Mouse (Mus musculus) kidney, embryonic 16.5 days (tissue): ENCODE results near the gene Ccdc117. TPM values are rescaled to one million over a fixed set of nuclear protein-coding genes. Genes with fewer than 3 reads are reported as not detected.
A peak's percentile ranks its signal among the peaks of the same experiment; 100 is the strongest.

Source experiments
- ATAC-seq: fragments of 200-750 bp; cut with Nextera tagmentation; 2 replicates; pipeline ENCODE4 v1.8.0; 2017; ENCODE audit warnings: moderate TSS enrichment; ENCODE audit not compliant: low FRiP score, low TSS enrichment
- H3K27ac ChIP-seq: fragments of 300-500 bp; sonication (generic); 2 replicates; pipeline ENCODE4 v1.5.1; 2014; ENCODE audit warnings: low read length
- H3K27me3 ChIP-seq: fragments of 300-500 bp; sonication (generic); 2 replicates; pipeline ENCODE4 v1.6.1; 2014; ENCODE audit warnings: low read length, control low read depth, mixed read lengths; ENCODE audit not compliant: insufficient read depth
- H3K36me3 ChIP-seq: fragments of 300-500 bp; sonication (generic); 2 replicates; pipeline ENCODE4 v1.6.1; 2014; ENCODE audit warnings: low read length, control low read depth, mixed read lengths; ENCODE audit not compliant: insufficient read depth
- H3K4me1 ChIP-seq: fragments of 300-500 bp; sonication (generic); 2 replicates; pipeline ENCODE4 v1.6.1; 2014; ENCODE audit warnings: low read length, control low read depth, mixed read lengths; ENCODE audit not compliant: insufficient read depth
- H3K4me2 ChIP-seq: fragments of 300-500 bp; sonication (generic); replicated peaks from 2 replicates; pipeline ENCODE4 v1.6.1; 2014; ENCODE audit warnings: low read depth, low read length
- H3K4me3 ChIP-seq: fragments of 300-500 bp; sonication (generic); 2 replicates; pipeline ENCODE4 v1.5.1; 2014; ENCODE audit warnings: mild to moderate bottlenecking, low read length
- H3K9ac ChIP-seq: fragments of 300-500 bp; sonication (generic); replicated peaks from 2 replicates; pipeline ENCODE4 v1.6.1; 2014; ENCODE audit warnings: low read length
- H3K9me3 ChIP-seq: fragments of 300-500 bp; sonication (generic); 2 replicates; pipeline ENCODE4 v1.6.1; 2016; ENCODE audit warnings: low read length, control low read depth
- WGBS: fragments of 180-500 bp; shearing (Covaris S2); extraction: QIAGEN DNeasy Blood & Tissue Kit; methylation state at CpG from one replicate; pipeline ENCODE4 v1.1.7; 2014; 5-methylcytosine and 5-hydroxymethylcytosine counted together
- polyA plus RNA-seq: library from polyadenylated mRNA; unstranded; fragments of >200 nt; fragmentation: Nextera tagmentation; extraction: Ambion mirVana; gene quantifications from 2 replicates; pipeline ENCODE4 v1.2.1, GENCODE M21; 2015

Gene Ccdc117
- polyA plus RNA-seq, 1 experiment from 2014 or later = 19.7 TPM

DNA sequence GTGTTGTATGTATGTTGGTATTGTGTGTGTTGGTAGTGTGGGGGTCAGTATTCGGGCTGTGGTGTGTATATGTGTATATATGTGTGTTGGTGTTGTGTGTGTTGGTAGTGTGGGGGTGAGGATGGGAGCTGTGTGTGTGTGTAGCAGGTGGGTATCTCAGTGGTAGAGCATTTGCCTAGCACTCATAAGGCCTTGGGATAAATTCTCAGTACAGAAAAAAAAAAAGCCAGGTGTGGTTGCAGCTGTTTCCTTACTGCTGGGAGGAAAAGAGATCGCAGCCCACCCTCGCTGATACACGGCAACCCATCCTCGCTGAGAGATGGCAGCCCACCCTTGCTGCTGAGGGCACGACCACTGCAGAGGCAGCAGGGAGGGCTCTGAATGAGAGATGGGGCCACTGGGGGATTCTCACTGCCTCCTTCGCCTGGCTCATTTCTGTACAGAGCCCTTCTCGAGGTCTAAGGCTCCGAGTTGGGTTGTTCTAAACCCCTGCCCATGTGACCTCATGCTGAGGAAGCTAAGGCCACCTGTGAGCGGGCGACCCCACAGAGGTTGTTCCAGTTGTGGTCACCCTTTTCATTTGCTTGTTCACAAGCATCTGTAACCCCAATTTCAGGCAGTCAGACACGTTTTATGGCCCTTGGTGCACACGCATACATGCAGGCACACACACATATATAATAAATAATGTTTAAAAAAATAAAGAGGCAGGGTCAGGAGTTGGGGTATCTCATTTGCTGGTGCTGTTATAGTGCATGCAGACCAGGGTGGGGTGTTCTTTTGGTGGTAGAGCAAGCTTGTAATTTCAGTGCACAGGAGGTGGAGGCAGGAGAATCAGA lies 40.9 kb downstream of the Ccdc117 start:
- no peaks in the 10 kb centered on the region for H3K36me3 ChIP-seq
- no peak overlapping the region for H3K4me2 ChIP-seq
- peaks cover 21% of the 10 kb centered on the region for H3K4me1 ChIP-seq
- no peaks in the 10 kb centered on the region for H3K9me3 ChIP-seq
- H3K27me3 ChIP-seq = no peaks in the 10 kb centered on the region
- H3K27ac ChIP-seq = no peak overlapping the region
- no peak overlapping the region for H3K4me3 ChIP-seq
- ATAC-seq = no peak
- 77% methylated on average over 13 of the region's 13 CpGs for WGBS
- no peak overlapping the region for H3K9ac ChIP-seq

- H3K9me3 ChIP-seq = no peaks in the 10 kb centered on the region
- peak overlapping the region; percentile 66 for H3K27ac ChIP-seq
- H3K36me3 ChIP-seq = no peaks in the 10 kb centered on the region
- ATAC-seq = no peak
- no peaks in the 10 kb centered on the region for H3K27me3 ChIP-seq
- no peak overlapping the region for H3K9ac ChIP-seq
- WGBS = 82% methylated on average over 11 of the region's 11 CpGs
- peaks cover 13% of the 10 kb centered on the region for H3K4me1 ChIP-seq
- no peak overlapping the region for H3K4me3 ChIP-seq
- no peak overlapping the region for H3K4me2 ChIP-seq
Observed at GRCm38 (mm10) chr11:5499961-5500644, 41.9 kb downstream of the Ccdc117 start.

DNA sequence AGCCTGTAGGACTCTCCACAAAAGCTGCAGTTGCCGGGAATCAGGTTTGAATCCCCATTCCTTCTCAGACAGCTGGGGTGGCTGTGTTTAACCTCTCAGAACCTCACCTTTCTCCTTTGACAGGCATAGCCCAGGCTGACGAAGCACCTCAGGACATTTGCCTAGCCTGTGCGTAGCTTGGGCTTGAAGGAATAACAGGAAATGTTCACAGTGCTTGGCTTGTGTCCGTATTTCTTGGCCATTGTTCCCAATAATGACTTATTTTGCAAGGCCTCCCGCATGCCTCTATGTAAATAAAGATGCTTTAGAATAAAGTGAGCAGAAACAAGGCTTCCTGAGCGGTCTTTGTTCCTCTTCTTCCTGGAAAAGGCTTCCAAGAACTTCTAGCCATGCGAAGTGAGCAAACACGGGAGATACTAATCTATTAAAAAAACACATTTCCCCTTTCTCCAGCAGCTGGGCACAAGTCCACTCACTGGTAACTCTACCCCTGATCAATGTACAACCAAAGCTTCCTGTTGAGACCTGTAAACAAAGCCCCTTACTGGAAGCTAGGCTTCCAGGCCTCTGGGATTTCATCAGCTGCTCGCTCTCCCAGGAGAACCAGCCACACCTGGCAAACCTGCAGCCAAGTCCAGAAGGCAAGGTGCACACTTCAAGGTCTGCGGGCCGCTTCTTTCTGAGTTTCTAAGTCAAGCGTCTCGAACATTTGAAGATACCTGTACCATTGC lies 42.9 kb downstream of the Ccdc117 start:
- Histone ChIP-seq H3K27me3 (no peaks in the 10 kb centered on the region), H3K9me3 (no peaks in the 10 kb centered on the region), H3K4me2 (no peak overlapping the region), H3K36me3 (no peaks in the 10 kb centered on the region), H3K4me3 (no peak overlapping the region), H3K4me1 (peaks cover 13% of the 10 kb centered on the region), H3K27ac (peak overlapping the region; percentile 66), H3K9ac (peak overlapping the region; percentile 7; the same call in 1 of the 2 replicates)
- WGBS = 54% methylated on average over 13 of the region's 13 CpGs
- ATAC-seq = peak; percentile 67

- Histone ChIP-seq H3K27me3 (no peaks in the 10 kb centered on the region), H3K4me1 (peaks cover 13% of the 10 kb centered on the region), H3K36me3 (no peaks in the 10 kb centered on the region), H3K4me2 (no peak overlapping the region), H3K9ac (no peak overlapping the region), H3K9me3 (no peaks in the 10 kb centered on the region), H3K27ac (peak overlapping the region; percentile 66), H3K4me3 (no peak overlapping the region)
- WGBS = 86% methylated on average over 9 of the region's 9 CpGs
- no peak for ATAC-seq
Observed at GRCm38 (mm10) chr11:5498422-5498821, 43.6 kb downstream of the Ccdc117 start.

- no peak overlapping the region for H3K4me3 ChIP-seq
- peaks cover 13% of the 10 kb centered on the region for H3K4me1 ChIP-seq
- H3K36me3 ChIP-seq = no peaks in the 10 kb centered on the region
- no peaks in the 10 kb centered on the region for H3K27me3 ChIP-seq
- no peak overlapping the region for H3K9ac ChIP-seq
- H3K9me3 ChIP-seq = no peaks in the 10 kb centered on the region
- no peak for ATAC-seq
- no peak overlapping the region for H3K4me2 ChIP-seq
- H3K27ac ChIP-seq = no peak overlapping the region
- 94% methylated on average over 13 of the region's 13 CpGs for WGBS
Observed at GRCm38 (mm10) chr11:5496559-5497248, 45.3 kb downstream of the Ccdc117 start.

DNA sequence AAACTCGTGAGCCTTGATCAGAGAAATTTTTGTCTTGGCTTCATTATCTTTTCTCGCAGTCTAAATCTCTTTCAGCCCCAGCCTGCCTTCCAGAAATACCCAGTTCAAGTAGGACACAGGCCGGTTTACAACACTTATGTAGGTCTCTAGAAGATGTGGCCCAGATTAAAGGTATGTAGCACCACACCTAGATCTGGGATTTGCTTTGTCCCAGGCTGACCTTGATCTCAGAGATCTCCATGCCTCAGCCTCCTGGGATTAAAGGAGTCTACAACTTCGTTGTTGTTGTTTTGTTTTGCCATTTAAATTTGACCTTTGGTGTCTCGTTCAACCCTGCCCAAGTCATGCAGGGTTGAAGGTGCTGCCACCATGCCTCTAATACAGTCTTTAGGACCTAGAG lies 46.1 kb downstream of the Ccdc117 start:
- WGBS = 88% methylated on average over 5 of the region's 5 CpGs

DNA sequence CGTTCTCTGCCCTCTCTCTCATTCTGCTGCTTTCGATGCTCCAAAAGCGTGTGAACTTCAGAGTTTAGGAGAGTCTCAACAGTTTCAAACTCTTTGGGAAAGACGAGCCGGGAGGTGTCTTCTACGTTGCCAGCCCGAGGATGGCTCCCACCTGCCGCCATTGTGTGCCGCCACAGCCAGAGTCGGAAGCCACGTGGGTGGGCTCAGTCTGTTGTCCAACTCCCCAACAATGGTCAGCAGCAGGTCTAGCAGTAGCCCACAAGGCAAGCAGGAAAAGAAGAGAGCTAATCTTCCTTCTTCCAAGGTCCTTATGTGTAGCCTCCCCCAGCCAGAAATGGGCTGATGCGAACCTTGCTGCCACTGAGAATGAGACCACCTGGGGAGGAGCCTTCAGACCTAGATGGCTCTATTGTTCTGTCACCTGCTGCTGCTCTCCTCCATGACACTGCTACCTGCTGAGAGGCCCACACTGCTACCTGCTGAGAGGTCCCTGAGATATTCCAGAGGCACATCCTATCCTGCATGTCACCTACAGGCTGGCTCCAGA lies 46.6 kb downstream of the Ccdc117 start:
- H3K4me2 ChIP-seq = no peak overlapping the region

More for the DNA sequence above, 46.1 kb downstream of the Ccdc117 start:
- no peaks in the 10 kb centered on the region for H3K36me3 ChIP-seq
- H3K4me1 ChIP-seq = peaks cover 13% of the 10 kb centered on the region
- H3K27ac ChIP-seq = no peak overlapping the region
- H3K4me2 ChIP-seq = no peak overlapping the region
- H3K9ac ChIP-seq = no peak overlapping the region
- H3K9me3 ChIP-seq = no peaks in the 10 kb centered on the region
- H3K4me3 ChIP-seq = no peak overlapping the region
- no peak for ATAC-seq
- H3K27me3 ChIP-seq = no peaks in the 10 kb centered on the region

DNA sequence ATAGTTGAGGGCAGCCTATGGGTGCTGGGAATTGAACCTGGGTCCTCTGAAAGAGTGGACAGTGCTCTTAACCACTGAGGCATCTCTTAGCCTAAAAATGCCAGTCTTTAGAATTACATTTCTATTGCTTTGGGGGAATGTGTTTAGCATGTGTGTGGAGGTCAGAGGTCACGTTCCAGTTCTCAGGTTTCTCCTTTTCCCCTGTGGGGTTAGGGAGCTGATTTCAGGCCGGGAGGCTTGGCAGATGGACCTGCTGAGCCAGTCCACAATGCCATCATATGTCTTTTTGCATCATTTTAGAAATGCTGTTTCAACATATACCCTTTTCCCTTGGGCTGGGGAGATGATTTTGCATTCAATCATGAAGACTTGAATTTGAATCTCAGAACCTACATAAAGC lies 48.1 kb downstream of the Ccdc117 start:
- no peak overlapping the region for H3K4me2 ChIP-seq
- no peak for ATAC-seq
- no peak overlapping the region for H3K9ac ChIP-seq
- H3K27ac ChIP-seq = no peak overlapping the region
- WGBS = 31% methylated on average over 2 of the region's 2 CpGs
- H3K4me1 ChIP-seq = peaks cover 4% of the 10 kb centered on the region
- H3K27me3 ChIP-seq = no peaks in the 10 kb centered on the region
- no peak overlapping the region for H3K4me3 ChIP-seq
- no peaks in the 10 kb centered on the region for H3K9me3 ChIP-seq
- no peaks in the 10 kb centered on the region for H3K36me3 ChIP-seq

More for the DNA sequence above, 46.6 kb downstream of the Ccdc117 start:
- no peaks in the 10 kb centered on the region for H3K27me3 ChIP-seq
- H3K36me3 ChIP-seq = no peaks in the 10 kb centered on the region
- no peak overlapping the region for H3K9ac ChIP-seq
- no peak overlapping the region for H3K27ac ChIP-seq
- H3K4me3 ChIP-seq = no peak overlapping the region
- no peaks in the 10 kb centered on the region for H3K9me3 ChIP-seq
- peaks cover 13% of the 10 kb centered on the region for H3K4me1 ChIP-seq
- ATAC-seq = no peak
- whole genome bisulfite sequencing = 77% methylated on average over 12 of the region's 12 CpGs

DNA sequence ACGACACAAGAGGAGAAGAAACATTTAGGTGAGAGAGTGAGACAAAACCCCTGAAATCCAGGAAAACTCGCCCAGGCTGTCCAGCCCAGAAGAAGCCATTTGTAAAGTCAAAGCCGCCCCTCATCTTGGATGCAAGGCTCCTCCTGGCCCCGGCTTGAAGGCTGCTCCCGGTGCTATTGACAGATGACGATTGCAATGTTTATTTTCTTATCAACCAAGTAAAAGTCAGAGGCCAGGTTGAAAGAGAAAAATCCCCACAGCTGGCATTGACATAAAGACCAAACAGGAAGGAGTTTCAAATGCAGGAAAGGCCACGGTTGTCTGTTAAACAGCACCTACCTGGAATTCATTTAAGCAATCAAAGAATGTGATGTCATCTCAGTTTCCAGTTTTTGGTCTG lies 50.1 kb downstream of the Ccdc117 start:
- Histone ChIP-seq H3K4me3 (no peak overlapping the region), H3K9ac (no peak overlapping the region), H3K27ac (no peak overlapping the region), H3K27me3 (no peaks in the 10 kb centered on the region), H3K36me3 (no peaks in the 10 kb centered on the region), H3K9me3 (no peaks in the 10 kb centered on the region), H3K4me1 (no peaks in the 10 kb centered on the region), H3K4me2 (no peak overlapping the region)
- no peak for ATAC-seq
- WGBS = 61% methylated on average over 7 of the region's 7 CpGs
